Mouse (Mus musculus) stomach, postnatal 0 days (tissue): ENCODE measurements around the gene Gpc4. TPM values are rescaled to one million over a fixed set of nuclear protein-coding genes. Genes with fewer than 3 reads are reported as not detected.
A peak's percentile ranks its signal among the peaks of the same experiment; 100 is the strongest.

Source experiments
- ATAC-seq: fragments of 200-750 bp; cut with Nextera tagmentation; 2 replicates; pipeline ENCODE4 v1.8.0; 2017; ENCODE audit not compliant: low FRiP score, low TSS enrichment
- DNase-seq: peaks from one replicate; pipeline ENCODE4 v3.0.0-alpha.2; 2016; ENCODE audit warnings: low spot score
- H3K27ac ChIP-seq: fragments of 300-500 bp; sonication (generic); replicated peaks from 2 replicates; pipeline ENCODE4 v1.5.1; 2014; ENCODE audit warnings: mild to moderate bottlenecking, control low read depth
- H3K27me3 ChIP-seq: fragments of 300-500 bp; sonication (generic); 2 replicates; pipeline ENCODE4 v1.6.1; 2014; ENCODE audit warnings: low read length; ENCODE audit not compliant: control insufficient read depth, insufficient read depth
- H3K36me3 ChIP-seq: fragments of 300-500 bp; sonication (generic); 2 replicates; pipeline ENCODE4 v1.6.1; 2014; ENCODE audit warnings: low read length, mixed read lengths; ENCODE audit not compliant: control insufficient read depth, insufficient read depth
- H3K4me1 ChIP-seq: fragments of 300-500 bp; sonication (generic); replicated peaks from 2 replicates; pipeline ENCODE4 v1.6.1; 2014; ENCODE audit warnings: antibody characterized with exemption; ENCODE audit not compliant: control insufficient read depth, insufficient read depth
- H3K4me2 ChIP-seq: fragments of 300-500 bp; sonication (generic); replicated peaks from 2 replicates; pipeline ENCODE4 v1.6.1; 2014; ENCODE audit warnings: low read depth, mild to moderate bottlenecking, control low read depth, moderate library complexity
- H3K4me3 ChIP-seq: fragments of 300-500 bp; sonication (generic); 2 replicates; pipeline ENCODE4 v1.5.1; 2014; ENCODE audit warnings: low read depth, low read length, control low read depth
- H3K9ac ChIP-seq: fragments of 300-500 bp; sonication (generic); 2 replicates; pipeline ENCODE4 v1.6.1; 2014; ENCODE audit warnings: mild to moderate bottlenecking, low read length, control low read depth, mixed read lengths
- H3K9me3 ChIP-seq: fragments of 300-500 bp; sonication (generic); 2 replicates; pipeline ENCODE4 v1.6.1; 2016; ENCODE audit warnings: low read length; ENCODE audit not compliant: control insufficient read depth
- CTCF ChIP-seq: IDR thresholded peaks from 2 replicates; pipeline ENCODE4 v1.5.1; 2016; ENCODE audit warnings: antibody characterized with exemption, low read depth, mild to moderate bottlenecking, moderate library complexity
- EP300 ChIP-seq: optimal IDR thresholded peaks from 2 replicates; pipeline ENCODE3; 2016; ENCODE audit warnings: antibody characterized with exemption
- WGBS: fragments of 180-500 bp; shearing (Covaris S2); extraction: QIAGEN DNeasy Blood & Tissue Kit; methylation state at CpG from one replicate; pipeline ENCODE4 v1.1.7; 2014; 5-methylcytosine and 5-hydroxymethylcytosine counted together
- polyA plus RNA-seq: library from polyadenylated mRNA; unstranded; fragments of >200 nt; fragmentation: Nextera tagmentation; extraction: Ambion mirVana; gene quantifications from 2 replicates; pipeline ENCODE4 v1.2.1, GENCODE M21; 2015

Gene Gpc4
- polyA plus RNA-seq, 1 experiment from 2014 or later, result 25.0 TPM

DNA sequence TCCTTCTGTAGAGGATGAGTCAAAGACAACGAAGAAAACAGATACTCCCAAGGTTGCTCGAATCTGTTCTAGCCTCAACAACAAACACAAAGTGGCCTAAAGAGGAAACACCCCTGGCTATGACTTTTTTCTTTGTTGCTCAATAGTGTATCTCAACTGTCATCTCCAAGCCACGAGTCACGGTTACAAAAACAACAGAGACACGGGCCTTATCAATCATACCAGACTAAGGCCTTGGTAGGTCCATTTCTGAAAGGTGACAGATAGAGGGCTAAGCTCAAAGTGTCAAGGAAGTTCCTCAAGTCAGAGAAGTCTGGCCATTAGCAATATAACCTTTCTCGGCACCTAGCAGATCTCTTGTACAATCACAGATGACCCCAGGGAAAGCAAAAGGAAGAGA, 63.6 kb downstream of the Gpc4 start:
- DNase-seq, result no peak
- H3K27me3 ChIP-seq, result no peaks in the 10 kb centered on the region
- no peak overlapping the region for H3K27ac ChIP-seq
- no peaks in the 10 kb centered on the region for H3K36me3 ChIP-seq
- H3K9me3 ChIP-seq, result no peaks in the 10 kb centered on the region
- no peak overlapping the region for H3K4me2 ChIP-seq
- no peak overlapping the region for H3K9ac ChIP-seq
- ATAC-seq, result no peak
- H3K4me3 ChIP-seq, result no peak overlapping the region
- TF ChIP-seq EP300 (no peak), CTCF (no peak)
- no peaks in the 10 kb centered on the region for H3K4me1 ChIP-seq
- 80% methylated on average over 6 of the region's 6 CpGs for WGBS

DNA sequence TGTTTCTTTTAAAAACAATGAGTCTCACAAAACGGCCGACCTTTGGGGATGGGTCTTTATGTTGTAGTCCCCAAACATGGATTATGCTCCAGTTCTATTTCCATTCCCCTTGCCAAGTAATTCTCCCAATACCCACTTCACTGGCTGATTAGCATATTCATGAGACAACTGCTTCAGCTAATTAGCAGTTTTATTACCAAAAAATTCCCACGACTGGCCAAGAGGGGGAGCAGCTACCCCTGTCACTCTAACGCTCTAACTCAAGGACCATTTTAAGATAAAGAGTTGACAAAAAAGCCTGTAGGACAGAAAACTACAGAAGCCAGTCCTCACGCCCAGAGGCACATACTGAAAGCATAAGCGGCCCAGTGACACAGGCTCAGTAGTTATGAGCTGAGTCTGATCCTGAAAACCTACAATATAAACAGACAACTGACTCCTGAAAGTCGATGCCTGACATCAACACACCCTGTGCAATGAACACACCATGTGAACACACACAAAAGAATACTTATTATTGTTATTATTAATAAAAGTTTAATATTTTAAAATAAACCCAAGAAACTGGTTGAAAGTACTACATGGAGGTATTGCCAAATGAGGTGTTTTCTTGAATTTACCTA, 77.2 kb downstream of the Gpc4 start:
- Histone ChIP-seq H3K9me3 (no peaks in the 10 kb centered on the region), H3K9ac (no peak overlapping the region), H3K36me3 (no peaks in the 10 kb centered on the region), H3K27ac (no peak overlapping the region), H3K4me3 (no peak overlapping the region), H3K27me3 (no peaks in the 10 kb centered on the region), H3K4me1 (no peaks in the 10 kb centered on the region), H3K4me2 (no peak overlapping the region)
- ATAC-seq, result no peak
- 52% methylated on average over 7 of the region's 7 CpGs for WGBS
- DNase-seq, result peak; percentile 15
- TF ChIP-seq EP300 (no peak), CTCF (peak; percentile 60)

DNA sequence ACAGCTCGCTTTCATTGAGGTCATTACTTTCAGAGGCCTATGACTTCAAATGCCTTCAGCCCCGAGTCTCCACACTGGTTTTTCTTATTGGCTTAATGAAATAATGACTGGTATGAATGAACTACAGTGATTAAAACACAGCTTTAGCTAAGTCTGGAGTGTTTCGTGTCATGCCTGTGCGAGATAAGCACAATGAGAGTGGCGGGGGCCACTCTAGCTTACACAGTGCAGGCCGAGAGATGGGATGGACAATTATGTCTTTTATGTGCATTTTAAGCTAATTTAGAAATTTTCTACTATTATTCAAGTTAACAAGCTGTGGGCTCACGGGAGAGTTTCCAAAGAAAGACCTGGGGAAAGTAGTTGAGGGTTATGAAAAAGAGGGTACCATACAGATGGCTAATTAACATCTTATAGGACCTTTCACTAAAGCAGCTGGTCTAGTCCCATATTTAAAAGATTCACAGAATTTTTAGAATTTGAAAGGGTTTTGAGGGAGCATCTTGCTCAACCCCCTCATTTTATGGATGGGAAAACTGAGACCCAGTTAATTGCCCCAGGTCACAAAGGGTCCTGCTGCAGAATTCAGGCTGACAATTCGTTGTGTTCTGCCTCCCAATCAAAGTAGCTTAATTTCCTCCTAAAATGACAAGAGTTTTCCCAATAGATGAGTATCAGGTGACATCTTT, 78.0 kb downstream of the Gpc4 start:
- no peak overlapping the region for H3K4me3 ChIP-seq
- no peak overlapping the region for H3K9ac ChIP-seq
- H3K4me1 ChIP-seq, result no peaks in the 10 kb centered on the region
- TF ChIP-seq EP300 (no peak), CTCF (no peak)
- H3K4me2 ChIP-seq, result no peak overlapping the region
- WGBS, result 82% methylated on average over 8 of the region's 8 CpGs
- no peaks in the 10 kb centered on the region for H3K27me3 ChIP-seq
- no peak for DNase-seq
- no peak for ATAC-seq
- no peak overlapping the region for H3K27ac ChIP-seq
- no peaks in the 10 kb centered on the region for H3K9me3 ChIP-seq
- no peaks in the 10 kb centered on the region for H3K36me3 ChIP-seq

DNA sequence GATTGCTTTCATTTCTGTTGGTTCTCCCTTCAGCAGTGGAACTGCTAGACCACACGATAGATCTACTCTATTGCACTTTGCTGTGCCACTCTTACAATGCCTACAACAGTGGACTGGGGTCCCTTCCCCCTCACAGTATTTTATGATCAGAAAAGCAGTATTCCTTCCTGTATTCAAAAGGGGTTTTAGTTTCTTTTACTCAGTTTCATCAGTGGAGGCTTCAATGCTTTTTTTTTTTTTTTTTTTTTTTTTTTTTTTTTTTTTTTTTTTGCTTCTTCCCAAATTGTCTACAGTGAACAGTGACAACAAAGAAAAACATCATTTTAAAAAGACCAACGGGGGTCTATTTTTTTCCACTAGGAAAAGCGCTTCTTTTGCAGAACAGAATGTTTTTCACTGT, 81.5 kb downstream of the Gpc4 start:
- Histone ChIP-seq H3K9ac (no peak overlapping the region), H3K4me1 (no peaks in the 10 kb centered on the region), H3K27me3 (no peaks in the 10 kb centered on the region), H3K27ac (no peak overlapping the region), H3K9me3 (no peaks in the 10 kb centered on the region), H3K4me2 (no peak overlapping the region), H3K36me3 (no peaks in the 10 kb centered on the region), H3K4me3 (no peak overlapping the region)
- WGBS, result 79% methylated on average over 3 of the region's 3 CpGs
- ATAC-seq (no peak), DNase-seq (no peak)
- TF ChIP-seq CTCF (no peak), EP300 (no peak)

DNA sequence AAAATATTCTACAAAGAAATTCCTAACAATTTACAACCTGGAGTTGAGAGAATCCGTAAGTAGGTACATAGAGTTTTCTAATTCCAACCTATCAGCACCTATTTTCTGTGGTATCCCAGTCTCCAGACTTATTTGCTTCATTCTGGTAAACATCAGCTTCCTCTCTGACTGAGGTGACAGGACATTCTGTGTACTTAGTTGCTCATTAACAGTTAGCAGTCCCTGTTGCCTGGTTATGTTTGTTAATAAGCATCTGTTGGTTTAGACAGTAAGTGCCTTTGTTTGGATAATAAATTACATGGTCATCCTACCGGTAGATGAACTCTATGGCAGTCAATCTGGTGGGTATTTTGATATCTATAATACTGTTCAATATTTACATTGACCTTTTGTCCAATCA, 92.6 kb downstream of the Gpc4 start:
- DNase-seq (no peak), ATAC-seq (no peak)
- Histone ChIP-seq H3K27ac (no peak overlapping the region), H3K4me1 (no peaks in the 10 kb centered on the region), H3K9me3 (no peaks in the 10 kb centered on the region), H3K9ac (no peak overlapping the region), H3K36me3 (no peaks in the 10 kb centered on the region), H3K4me3 (no peak overlapping the region), H3K27me3 (no peaks in the 10 kb centered on the region), H3K4me2 (no peak overlapping the region)
- no peak for TF ChIP-seq EP300
- no peak for TF ChIP-seq CTCF
- 70% methylated on average over 2 of the region's 2 CpGs for WGBS

DNA sequence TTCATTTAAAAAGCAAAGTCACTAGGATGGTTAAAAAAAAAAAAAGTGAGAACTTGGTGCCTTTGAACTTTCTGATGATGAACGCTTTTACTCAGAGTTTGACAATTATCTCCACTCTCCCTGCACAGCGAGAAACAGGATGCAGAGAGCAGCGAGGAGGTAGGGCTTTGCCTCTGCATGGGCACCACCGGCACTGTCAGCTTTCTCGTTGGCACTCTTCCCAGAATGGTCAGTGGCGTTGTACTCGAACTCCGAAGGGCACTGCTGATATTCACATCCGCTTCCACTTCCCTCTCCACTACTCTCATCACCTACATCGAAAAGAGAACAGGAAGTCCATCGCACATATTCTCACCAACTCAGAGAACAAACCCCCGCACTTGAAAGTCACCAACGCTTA, 111.6 kb downstream of the Gpc4 start:
- H3K9me3 ChIP-seq, result no peaks in the 10 kb centered on the region
- no peak overlapping the region for H3K27ac ChIP-seq
- H3K4me2 ChIP-seq, result no peak overlapping the region
- H3K4me1 ChIP-seq, result no peaks in the 10 kb centered on the region
- no peaks in the 10 kb centered on the region for H3K27me3 ChIP-seq
- no peak overlapping the region for H3K9ac ChIP-seq
- 65% methylated on average over 13 of the region's 13 CpGs for whole genome bisulfite sequencing
- no peak overlapping the region for H3K4me3 ChIP-seq
- ATAC-seq, result no peak
- no peak for TF ChIP-seq CTCF
- TF ChIP-seq EP300, result no peak
- no peak for DNase-seq
- no peaks in the 10 kb centered on the region for H3K36me3 ChIP-seq
